Mouse (Mus musculus): ENCODE results near the gene Prkg1.

DNA sequence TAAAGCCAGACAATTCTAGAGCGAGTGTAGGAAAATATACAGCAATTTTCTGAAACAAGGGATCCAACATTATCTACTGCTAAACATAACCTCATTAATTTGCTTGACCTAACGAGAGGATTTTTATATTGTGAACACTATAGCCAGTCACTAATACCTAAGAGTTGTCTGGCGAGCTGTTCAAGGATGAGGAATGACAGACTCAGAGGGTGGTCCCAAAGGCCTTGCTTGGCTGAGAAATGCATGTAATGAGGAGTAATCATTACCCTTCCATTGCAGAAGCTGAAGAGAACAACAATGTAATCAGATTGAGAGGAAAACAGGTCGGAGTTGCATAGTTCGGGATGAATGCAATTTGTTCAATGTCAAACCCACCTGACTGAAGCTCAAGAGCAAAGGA is 174.1 kb downstream of the Prkg1 start:
- no peak for TF ChIP-seq CTCF (IDR thresholded peaks at IDR 0.05; ENCODE audit: borderline replicate concordance, insufficient read depth, low read depth, low read length)
- TF ChIP-seq POLR2A (IDR thresholded peaks at IDR 0.05; ENCODE audit: borderline replicate concordance, insufficient read depth, low read length): no peak

All from cerebellum, adult 2 months (tissue).